ENCODE assay signal across 15 mouse cellular contexts in the genomic region with DNA sequence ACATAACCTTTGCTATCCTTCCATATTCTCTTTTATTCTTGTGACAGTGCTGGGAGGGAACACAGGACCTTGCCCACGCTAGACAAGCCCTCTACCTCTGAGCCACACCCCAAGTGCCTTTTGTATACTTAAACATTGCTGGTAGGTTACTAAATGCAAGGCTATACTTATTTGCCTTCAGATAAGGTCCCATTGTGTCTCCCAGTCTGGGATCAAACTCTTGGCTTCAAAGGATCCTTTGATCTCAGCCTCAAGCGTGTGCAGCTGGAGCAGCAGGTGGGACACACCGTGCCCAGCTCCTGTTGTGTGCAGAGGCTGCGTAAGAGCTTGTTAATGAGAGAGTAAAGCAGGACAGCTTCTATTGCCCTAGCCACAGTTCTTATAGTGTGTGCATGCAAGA. TPM values are rescaled to one million over a fixed set of nuclear protein-coding genes. Genes with fewer than 3 reads are reported as not detected.
"Had no signal": no experiment of that assay in that cellular context is flagged by ENCODE, and none has a peak within 500 bp of the region (broad histone marks: within the 10 kb centered on the region; RNA-seq: fewer than 3 reads in every experiment).

No protein-coding gene starts in this region.

- H3K4me3 ChIP-seq: limb, embryonic 10.5 days; liver, embryonic 15.5 days; lung, embryonic 15.5 days; midbrain, embryonic 13.5 days; neural tube, embryonic 15.5 days had no signal

- H3K27me3 ChIP-seq: liver, embryonic 15.5 days; lung, embryonic 15.5 days; midbrain, embryonic 13.5 days; neural tube, embryonic 15.5 days had no signal

- H3K4me1 ChIP-seq: limb, embryonic 10.5 days; liver, embryonic 15.5 days; lung, embryonic 15.5 days; midbrain, embryonic 13.5 days; neural tube, embryonic 15.5 days had no signal

- H3K9ac ChIP-seq: liver, embryonic 15.5 days; lung, embryonic 15.5 days; midbrain, embryonic 13.5 days; neural tube, embryonic 15.5 days had no signal

- ATAC-seq: midbrain, embryonic 13.5 days had no signal

- H3K9me3 ChIP-seq: limb, embryonic 10.5 days; liver, embryonic 15.5 days; lung, embryonic 15.5 days; neural tube, embryonic 15.5 days had no signal

- H3K4me2 ChIP-seq: liver, embryonic 11.5 days; liver, embryonic 15.5 days; lung, embryonic 15.5 days; midbrain, embryonic 13.5 days; neural tube, embryonic 15.5 days had no signal

- H3K27ac ChIP-seq: kidney, postnatal 0 days; limb, embryonic 10.5 days; liver, embryonic 15.5 days; lung, embryonic 15.5 days; midbrain, embryonic 13.5 days; neural tube, embryonic 15.5 days had no signal

- DNase-seq: kidney, adult 9 months; kidney, postnatal 36 days; right cerebral cortex, adult 18-20 months; right cerebral cortex, postnatal 25 days; thymus, postnatal 4 days had no signal

- H3K36me3 ChIP-seq: limb, embryonic 10.5 days; liver, embryonic 15.5 days; lung, embryonic 15.5 days; midbrain, embryonic 13.5 days; neural tube, embryonic 15.5 days had no signal

RNA-seq across cellular contexts. Expression of a gene that starts 10.8 kb away (rescaled TPM):
- total RNA-seq: left cerebral cortex, postnatal 14 days; megakaryocyte progenitor cell, adult 5-6 weeks had no signal
- polyA plus RNA-seq: limb, embryonic 10.5 days; liver, embryonic 11.5 days; liver, embryonic 15.5 days; neural tube, embryonic 11.5 days had no signal
